Mouse (Mus musculus): Measurements from ENCODE around the gene Gm10961. TPM values are rescaled to one million over a fixed set of nuclear protein-coding genes. Genes with fewer than 3 reads are reported as not detected.

Gene Gm10961
- polyA plus RNA-seq, 1 experiment from 2014 or later = not detected

Other genes starting within 250 kb of the Gm10961 start
- gene Kcnc4, start 171.8 kb upstream of the Gm10961 start, polyA plus RNA-seq (2016; fragmentation: Nextera tagmentation; extraction: Ambion mirVana) = 0.09 and 0.17 TPM in 2 replicates
- gene Slc6a17, start 113.3 kb upstream of the Gm10961 start, polyA plus RNA-seq (2016; fragmentation: Nextera tagmentation; extraction: Ambion mirVana) = 2.7 and 3.2 TPM in 2 replicates
- not detected in 2 replicates for gene Ubl4b, start 76.2 kb upstream of the Gm10961 start, polyA plus RNA-seq (2016; fragmentation: Nextera tagmentation; extraction: Ambion mirVana)
- gene Alx3, start 36.3 kb upstream of the Gm10961 start, polyA plus RNA-seq (2016; fragmentation: Nextera tagmentation; extraction: Ambion mirVana) = 2.7 and 7.1 TPM in 2 replicates
- gene Strip1, start 372 bp downstream of the Gm10961 start, polyA plus RNA-seq (2016; fragmentation: Nextera tagmentation; extraction: Ambion mirVana) = 68.2 and 89.6 TPM in 2 replicates
- 86.7 and 90.7 TPM in 2 replicates for gene Ahcyl1, start 65.2 kb downstream of the Gm10961 start, polyA plus RNA-seq (2016; fragmentation: Nextera tagmentation; extraction: Ambion mirVana)
- gene Csf1, start 129.1 kb downstream of the Gm10961 start, polyA plus RNA-seq (2016; fragmentation: Nextera tagmentation; extraction: Ambion mirVana) = 7.2 TPM in 2 replicates
- not detected in 2 replicates for gene Eps8l3, start 245.9 kb downstream of the Gm10961 start, polyA plus RNA-seq (2016; fragmentation: Nextera tagmentation; extraction: Ambion mirVana)